Mouse (Mus musculus) ES-Bruce4 (cell line): Measurements from ENCODE around the gene Rad51ap2.

Source experiments
- CTCF ChIP-seq: IDR thresholded peaks from one replicate; pipeline ENCODE4 v1.8.1; 2011; ENCODE audit warnings: low read depth, low read length
- EP300 ChIP-seq: IDR thresholded peaks from 2 replicates; pipeline ENCODE4 v1.6.1; 2011; ENCODE audit warnings: low read depth, low read length; ENCODE audit not compliant: insufficient read depth
- POLR2A ChIP-seq: IDR thresholded peaks from one replicate; pipeline ENCODE4 v1.8.1; 2011; ENCODE audit warnings: low read length; ENCODE audit not compliant: insufficient read depth

- no peak for TF ChIP-seq CTCF
- no peak for TF ChIP-seq POLR2A
- TF ChIP-seq EP300 = no peak
Measured at GRCm38 (mm10) chr12:11454146-11454545, 1.7 kb upstream of the Rad51ap2 start.
